Mouse (Mus musculus): Measurements from ENCODE around the gene Aff3.

The Aff3 gene

DNA sequence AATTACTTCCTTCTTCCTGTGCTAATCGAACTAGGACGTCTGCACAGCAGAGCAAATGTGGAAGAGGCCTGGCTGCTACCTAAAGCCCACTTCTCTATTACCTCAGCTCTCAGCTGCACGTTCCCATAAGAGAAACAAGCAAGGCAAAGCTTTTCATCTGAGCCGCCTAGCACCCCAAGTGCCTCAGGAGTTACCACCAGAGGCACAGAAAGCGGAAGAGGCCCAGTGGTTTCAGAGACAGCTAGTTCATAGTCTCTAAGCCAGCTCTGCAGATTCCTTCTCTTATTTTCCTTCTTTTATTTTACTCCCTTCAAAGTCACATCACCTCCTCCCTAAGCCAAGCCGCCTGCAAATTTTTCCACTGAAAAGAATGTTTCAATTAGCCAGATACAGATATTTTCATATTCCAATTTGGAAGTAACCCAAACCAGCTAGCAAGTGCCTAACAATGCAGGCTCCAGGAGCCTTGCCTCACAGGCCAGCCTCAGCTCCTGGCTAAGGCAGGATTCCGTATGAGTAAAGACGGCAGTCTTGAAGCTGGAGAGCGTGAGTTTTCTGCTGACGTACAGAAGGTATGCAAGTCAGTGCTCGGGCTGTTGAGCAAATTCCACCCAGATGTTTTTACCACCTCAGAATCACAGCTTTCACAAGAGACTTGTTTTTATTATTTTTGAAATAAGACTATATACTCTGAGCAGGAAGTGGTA lies 62.8 kb downstream of the Aff3 start:
- in situ Hi-C loops (cut with MseI, MboI): no loop called here

DNA sequence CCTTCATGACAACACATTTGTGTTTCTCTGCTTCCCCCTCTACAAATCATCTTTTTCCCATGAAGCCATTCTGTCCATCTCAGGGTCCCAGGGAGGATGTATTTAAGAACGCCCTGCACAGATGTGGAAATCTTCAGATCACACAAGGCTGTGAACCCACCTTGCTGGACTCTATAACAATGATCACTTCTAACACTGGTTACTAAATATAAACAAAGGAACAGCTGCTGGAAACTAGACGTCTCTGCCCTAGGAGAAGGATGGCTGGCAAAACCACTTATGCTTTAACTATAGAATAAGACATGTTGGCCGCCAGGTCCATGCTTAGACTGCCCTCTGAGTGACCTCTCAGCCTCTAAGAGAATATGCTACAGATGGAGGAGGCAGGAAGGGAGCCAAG lies 69.4 kb downstream of the Aff3 start:
- in situ Hi-C loops (cut with MseI, MboI): no loop called here

GRCm38 (mm10) chr1:38594766-38595165 lies 70.0 kb downstream of the Aff3 start:
- in situ Hi-C loops (cut with MseI, MboI): no loop called here

GRCm38 (mm10) chr1:38591194-38591593 lies 73.6 kb downstream of the Aff3 start:
- in situ Hi-C loops (cut with MseI, MboI): no loop called here

DNA sequence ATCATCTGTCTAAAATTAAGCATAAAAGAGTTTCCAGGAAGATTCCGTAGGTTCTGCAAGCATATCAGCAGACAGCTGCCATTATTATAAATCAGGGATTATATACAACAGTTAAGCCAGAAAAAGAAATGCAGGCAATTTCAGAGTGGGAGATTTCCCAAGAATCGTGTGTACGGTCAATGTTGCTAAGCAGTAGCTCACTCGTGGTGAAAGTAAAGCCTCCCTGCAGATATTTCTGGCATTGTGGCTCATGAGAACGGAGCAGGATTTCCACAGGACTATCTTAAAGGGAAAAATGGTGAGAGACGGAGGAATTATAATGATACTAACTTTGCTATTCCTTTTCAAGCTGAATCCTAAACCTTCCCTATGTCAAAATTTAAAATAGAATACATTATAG lies 76.0 kb downstream of the Aff3 start:
- in situ Hi-C loops (cut with MseI, MboI): no loop called here

DNA sequence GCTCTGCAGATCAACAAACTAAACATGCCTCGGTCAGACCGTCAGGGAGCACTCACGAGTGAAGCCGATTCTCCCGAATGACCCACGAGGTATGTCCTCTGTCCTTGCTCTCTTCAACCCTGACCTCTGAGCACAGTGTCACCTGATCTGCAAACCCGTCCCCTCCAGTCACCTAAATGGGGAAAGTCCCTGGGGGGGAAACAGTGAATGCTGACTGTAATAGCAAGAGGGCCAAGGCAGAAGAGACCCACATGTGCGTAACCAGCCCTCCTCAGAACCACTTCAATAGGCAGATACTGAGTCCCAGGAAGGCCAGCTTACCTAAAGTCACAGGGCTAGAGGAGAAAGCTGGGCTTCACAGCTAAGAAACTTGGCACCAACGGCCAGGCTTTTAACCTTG lies 82.4 kb downstream of the Aff3 start:
- in situ Hi-C loops (cut with MseI, MboI): no loop called here

- in situ Hi-C loops (cut with MseI, MboI): no loop called here
These were observed 84.2 kb downstream of the Aff3 start for GRCm38 (mm10) chr1:38580572-38580971.

DNA sequence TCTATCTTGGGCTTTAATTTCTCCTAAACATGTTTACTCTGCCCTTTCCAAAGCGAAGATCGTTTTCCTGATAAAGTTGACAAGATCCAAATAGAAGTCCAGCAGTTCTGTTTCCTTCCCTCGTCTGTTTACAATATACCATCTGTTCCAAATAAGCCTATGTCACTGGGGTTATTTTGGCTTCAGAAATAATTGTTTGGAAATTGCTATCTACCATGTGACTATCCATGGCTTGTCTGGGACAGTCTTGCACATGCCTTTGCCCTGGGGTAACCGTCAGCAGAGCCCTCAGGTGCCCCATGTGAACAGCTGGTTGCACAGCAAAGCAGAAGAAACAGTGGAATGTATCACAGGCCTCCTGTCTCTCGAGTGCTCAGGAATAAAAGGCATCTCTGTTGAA lies 86.4 kb downstream of the Aff3 start:
- in situ Hi-C loops (cut with MseI, MboI): no loop called here

- in situ Hi-C loops (cut with MseI, MboI): no loop called here
These were observed 97.0 kb downstream of the Aff3 start for GRCm38 (mm10) chr1:38567791-38568190.

DNA sequence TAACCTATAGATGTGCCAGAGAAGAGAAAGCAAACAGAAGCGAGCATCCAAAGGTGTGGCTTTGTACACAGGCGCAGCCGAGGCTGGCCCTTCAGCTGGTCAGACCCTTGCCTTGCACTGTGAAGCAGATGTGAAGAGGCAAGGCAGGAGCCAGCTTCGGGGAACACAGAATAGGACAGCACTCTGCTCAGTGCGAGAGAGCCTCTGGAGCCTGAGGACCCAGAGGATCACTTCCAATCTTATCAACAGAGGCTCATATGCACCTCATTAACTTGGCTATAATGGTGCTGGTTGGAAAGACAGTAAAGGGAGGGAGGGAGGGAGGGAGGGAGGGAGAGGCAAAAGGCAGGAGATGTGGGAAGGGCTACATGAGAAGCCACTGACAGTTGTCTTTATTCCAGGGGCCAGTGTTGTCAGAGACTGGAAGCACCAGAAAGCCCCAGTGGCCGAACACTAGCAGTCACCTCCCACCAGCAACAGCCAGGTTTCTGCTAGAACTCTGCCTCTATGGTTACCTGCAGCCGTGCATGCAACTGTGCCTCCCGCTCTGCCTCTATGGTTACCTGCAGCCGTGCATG lies 98.6 kb downstream of the Aff3 start:
- in situ Hi-C loops (cut with MseI, MboI): no loop called here

GRCm38 (mm10) chr1:38565295-38565777 lies 99.4 kb downstream of the Aff3 start:
- in situ Hi-C loops (cut with MseI, MboI): no loop called here

- in situ Hi-C loops (cut with MseI, MboI): no loop called here
These were observed 102.2 kb downstream of the Aff3 start for GRCm38 (mm10) chr1:38562397-38563199.

- in situ Hi-C loops (cut with MseI, MboI): no loop called here
These were observed 103.4 kb downstream of the Aff3 start for GRCm38 (mm10) chr1:38561331-38561730.

- in situ Hi-C loops (cut with MseI, MboI): no loop called here
These were observed 104.1 kb downstream of the Aff3 start for GRCm38 (mm10) chr1:38560666-38561065.

DNA sequence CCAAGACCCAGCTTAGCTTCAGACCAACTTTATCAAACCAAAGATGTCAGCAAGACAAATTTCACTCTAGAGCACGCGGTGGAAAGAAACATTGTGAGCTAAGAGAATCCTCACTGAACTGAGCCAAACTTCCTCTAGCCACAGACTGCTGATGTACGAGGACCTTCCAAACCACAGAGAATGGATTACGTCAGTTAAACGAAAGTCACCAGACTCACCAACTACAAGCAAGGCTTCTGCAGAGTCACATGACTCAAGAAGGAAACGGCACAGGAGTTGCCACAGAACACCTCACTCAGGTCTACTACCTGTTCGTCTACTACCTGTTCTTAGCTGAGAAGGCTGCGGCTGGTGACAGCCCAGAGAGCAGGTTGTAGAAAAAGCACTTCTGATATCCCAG lies 107.1 kb downstream of the Aff3 start:
- in situ Hi-C loops (cut with MseI, MboI): no loop called here

- in situ Hi-C loops (cut with MseI, MboI): no loop called here
These were observed 110.2 kb downstream of the Aff3 start for GRCm38 (mm10) chr1:38554546-38554945.

DNA sequence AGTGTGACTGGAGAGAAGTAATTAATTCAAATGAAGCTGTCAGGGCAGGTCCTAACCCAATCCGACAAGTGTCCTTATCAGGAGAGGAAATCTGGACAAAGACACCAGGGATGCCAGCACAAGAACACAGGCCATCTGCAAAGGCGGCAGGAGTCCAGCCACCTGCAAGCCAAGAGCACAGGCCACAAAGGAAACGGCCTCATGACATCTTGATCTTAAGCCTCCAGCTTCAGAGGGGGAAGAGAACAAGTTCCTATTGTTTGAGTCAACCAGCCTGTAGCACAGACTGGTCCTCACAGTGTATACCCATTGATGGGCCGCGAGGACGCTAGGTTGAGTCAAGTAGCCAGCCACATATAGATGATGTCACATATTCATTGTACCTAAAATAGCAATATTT lies 111.7 kb downstream of the Aff3 start:
- in situ Hi-C loops (cut with MseI, MboI): no loop called here

DNA sequence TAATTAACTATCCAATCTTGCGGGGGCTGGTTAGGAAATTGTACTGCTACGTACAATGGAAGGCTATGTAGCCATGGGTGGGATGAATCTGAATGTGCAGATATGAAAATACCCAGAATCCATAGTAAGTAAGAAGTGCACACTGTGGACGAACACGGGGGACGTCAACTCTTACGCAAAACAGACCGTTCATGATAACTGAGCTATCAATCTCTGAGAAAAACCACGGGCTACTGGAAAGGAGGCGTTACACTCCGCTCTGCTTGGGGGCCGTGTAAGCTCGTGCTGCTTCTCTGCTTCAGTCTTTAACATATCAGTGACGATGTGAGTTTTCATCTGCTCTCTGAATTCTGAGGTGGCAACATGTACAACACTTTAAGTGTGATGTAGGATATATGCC lies 114.2 kb downstream of the Aff3 start:
- in situ Hi-C loops (cut with MseI, MboI): no loop called here

- in situ Hi-C loops (cut with MseI, MboI): no loop called here
These were observed 115.8 kb downstream of the Aff3 start for GRCm38 (mm10) chr1:38548671-38549661.

GRCm38 (mm10) chr1:38547685-38548084 lies 117.1 kb downstream of the Aff3 start:
- in situ Hi-C loops (cut with MseI, MboI): no loop called here

- in situ Hi-C loops (cut with MseI, MboI): no loop called here
These were observed 118.1 kb downstream of the Aff3 start for GRCm38 (mm10) chr1:38546696-38547095.
